Mouse (Mus musculus): ENCODE measurements around the gene Ccdc24. TPM values are rescaled to one million over a fixed set of nuclear protein-coding genes. Genes with fewer than 3 reads are reported as not detected.

Ccdc24 gene
- polyA plus RNA-seq, 1 experiment, result 15.4 TPM

DNA sequence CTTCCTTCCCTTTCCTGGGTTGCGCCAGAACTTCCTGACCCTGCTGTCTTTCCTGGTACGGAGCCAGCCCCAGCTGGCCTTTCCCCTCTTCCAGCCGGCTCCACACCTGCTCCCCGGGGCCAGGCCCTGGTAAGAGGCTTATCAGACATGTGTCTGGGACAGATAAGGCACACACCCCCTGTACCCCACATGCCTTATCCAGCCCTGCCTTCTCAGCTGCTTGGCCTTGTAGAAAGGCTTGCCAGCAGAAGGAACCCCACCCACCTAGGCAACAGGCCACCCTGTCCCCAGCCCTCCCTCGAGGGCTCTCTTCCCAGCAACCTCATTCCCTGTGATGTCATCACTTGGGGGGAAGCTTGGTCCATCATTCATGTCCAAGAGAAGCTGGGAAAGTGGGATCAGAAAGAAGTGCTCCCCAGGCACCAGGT is 42.2 kb downstream of the Ccdc24 start:
- peak; percentile 59 for DNase-seq
- WGBS, result 5% methylated on average over 5 of the region's 5 CpGs
- Histone ChIP-seq H3K4me1 (ENCODE audit: control insufficient read depth, insufficient read depth, low read length) (peaks cover 11% of the 10 kb centered on the region), H3K4me3 (replicated peaks; ENCODE audit: extremely low read depth, low read depth, low read length) (no peak overlapping the region)
- TF ChIP-seq CTCF (IDR thresholded peaks at IDR 0.05; ENCODE audit: insufficient read depth, low read length), result no peak
- TF ChIP-seq POLR2A (IDR thresholded peaks at IDR 0.05; ENCODE audit: borderline replicate concordance, extremely low read depth, low read depth, low read length), result no peak

DNA sequence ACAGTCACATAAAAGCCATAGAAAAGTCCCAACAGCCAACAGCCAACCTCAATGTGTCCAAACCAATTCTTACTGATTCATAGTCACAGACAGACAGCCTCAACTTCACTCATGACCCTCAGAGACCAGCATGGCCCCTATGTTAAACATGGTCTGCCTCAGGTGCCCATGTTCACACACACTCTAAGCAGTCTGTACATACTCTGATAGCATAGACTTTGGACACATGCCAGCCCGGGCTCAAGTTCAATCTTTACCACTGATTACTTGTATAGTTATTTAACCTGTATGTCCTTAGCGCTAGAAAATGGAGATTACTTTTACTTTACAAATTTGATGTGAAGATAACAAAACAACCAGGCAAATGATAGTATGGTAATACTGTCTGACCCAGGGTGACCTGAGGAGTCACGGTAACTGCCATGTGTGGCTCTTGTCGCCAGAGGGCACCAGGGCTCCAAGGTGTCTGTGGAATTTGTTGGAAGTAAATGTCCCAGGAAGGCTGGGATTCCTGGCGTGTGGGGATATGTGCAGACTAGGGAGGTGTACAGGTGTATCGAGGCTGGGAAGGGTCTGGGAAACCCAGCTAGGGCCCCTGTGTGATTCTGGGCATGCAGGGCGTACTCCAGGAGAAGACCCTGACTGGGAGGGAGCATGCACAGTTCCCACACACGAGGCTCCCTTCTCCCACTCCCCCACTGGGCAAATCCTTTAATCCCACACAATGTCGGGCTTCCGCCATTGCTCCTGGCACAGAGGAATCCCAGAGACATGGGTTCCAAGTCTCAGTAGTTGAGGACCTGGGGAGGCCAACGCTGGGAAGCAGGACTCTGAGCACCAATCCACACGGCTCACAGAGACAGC is 42.9 kb downstream of the Ccdc24 start:
- peak; percentile 75 for DNase-seq

DNA sequence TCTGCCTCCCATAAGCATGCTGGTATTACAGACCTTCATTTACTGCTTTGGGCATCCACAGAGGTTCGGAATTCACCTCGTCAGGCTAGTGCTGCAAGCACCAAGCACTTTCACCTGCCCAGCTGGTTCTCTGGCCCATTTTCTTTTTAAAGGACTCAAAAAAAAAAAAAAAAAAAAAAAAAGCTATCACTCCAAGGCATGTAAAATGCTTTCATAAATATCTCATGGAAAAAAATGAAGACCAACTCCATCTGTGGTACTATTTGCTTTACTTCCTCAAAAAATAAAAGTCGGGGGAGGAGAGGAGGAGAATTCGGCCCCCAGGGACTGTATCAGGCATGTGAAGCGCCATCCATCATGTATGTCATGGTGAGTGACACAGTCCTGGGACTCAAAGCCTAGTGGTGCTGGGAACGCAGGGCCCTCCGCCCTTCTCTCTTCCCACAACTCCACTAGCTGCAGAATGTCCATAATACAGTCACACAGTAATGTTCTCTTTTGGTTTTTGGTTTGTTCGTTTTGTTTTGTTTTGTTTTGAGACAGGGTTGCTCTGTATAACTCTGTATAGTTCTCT is 43.7 kb downstream of the Ccdc24 start:
- 56% methylated on average over 8 of the region's 8 CpGs for WGBS

More for the DNA sequence above, 42.9 kb downstream of the Ccdc24 start:
- 8% methylated on average over 12 of the region's 12 CpGs for WGBS
- no peak overlapping the region for H3K4me3 ChIP-seq (replicated peaks; ENCODE audit: extremely low read depth, low read depth, low read length)
- peaks cover 11% of the 10 kb centered on the region for H3K4me1 ChIP-seq (ENCODE audit: control insufficient read depth, insufficient read depth, low read length)
- TF ChIP-seq POLR2A (IDR thresholded peaks at IDR 0.05; ENCODE audit: borderline replicate concordance, extremely low read depth, low read depth, low read length) (no peak), CTCF (IDR thresholded peaks at IDR 0.05; ENCODE audit: insufficient read depth, low read length) (peak; percentile 98)

DNA sequence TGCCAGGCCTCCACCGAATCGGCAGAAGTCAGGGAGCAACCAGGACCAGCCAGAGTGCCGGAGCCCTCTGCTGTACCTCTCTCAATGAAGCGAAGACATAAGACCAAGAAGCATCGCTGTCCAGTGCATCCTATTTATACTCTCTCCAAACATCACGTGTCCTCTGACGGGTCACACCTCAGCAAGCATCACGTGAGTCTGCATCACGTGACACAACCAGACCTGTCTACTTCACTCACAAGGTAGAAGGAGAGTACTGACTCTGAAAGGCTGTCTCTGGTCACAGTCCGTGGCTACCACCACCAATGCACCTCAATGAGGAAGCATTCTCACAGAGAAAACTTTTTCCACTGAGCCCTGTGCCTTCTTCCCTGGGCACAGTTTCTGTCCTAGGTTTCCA is 54.3 kb downstream of the Ccdc24 start:
- 92% methylated on average over 10 of the region's 10 CpGs for WGBS
- TF ChIP-seq POLR2A (IDR thresholded peaks at IDR 0.05; ENCODE audit: borderline replicate concordance, extremely low read depth, low read depth, low read length), result no peak
- TF ChIP-seq CTCF (IDR thresholded peaks at IDR 0.05; ENCODE audit: insufficient read depth, low read length), result no peak

More for the DNA sequence above, 43.7 kb downstream of the Ccdc24 start:
- Histone ChIP-seq H3K4me3 (replicated peaks; ENCODE audit: extremely low read depth, low read depth, low read length) (no peak overlapping the region), H3K4me1 (ENCODE audit: control insufficient read depth, insufficient read depth, low read length) (peaks cover 11% of the 10 kb centered on the region)
- TF ChIP-seq CTCF (IDR thresholded peaks at IDR 0.05; ENCODE audit: insufficient read depth, low read length), result no peak
- no peak for TF ChIP-seq POLR2A (IDR thresholded peaks at IDR 0.05; ENCODE audit: borderline replicate concordance, extremely low read depth, low read depth, low read length)
- DNase-seq, result no peak

GRCm38 (mm10) chr4:117816776-117817175 is 55.6 kb downstream of the Ccdc24 start:
- WGBS, result 75% methylated on average over 5 of the region's 5 CpGs
- H3K4me3 ChIP-seq (replicated peaks; ENCODE audit: extremely low read depth, low read depth, low read length), result no peak overlapping the region
- no peaks in the 10 kb centered on the region for H3K4me1 ChIP-seq (ENCODE audit: control insufficient read depth, insufficient read depth, low read length)
- TF ChIP-seq POLR2A (IDR thresholded peaks at IDR 0.05; ENCODE audit: borderline replicate concordance, extremely low read depth, low read depth, low read length), result no peak
- no peak for TF ChIP-seq CTCF (IDR thresholded peaks at IDR 0.05; ENCODE audit: insufficient read depth, low read length)
- no peak for DNase-seq

More for the DNA sequence above, 54.3 kb downstream of the Ccdc24 start:
- Histone ChIP-seq H3K4me1 (ENCODE audit: control insufficient read depth, insufficient read depth, low read length) (no peaks in the 10 kb centered on the region), H3K4me3 (replicated peaks; ENCODE audit: extremely low read depth, low read depth, low read length) (no peak overlapping the region)
- no peak for DNase-seq

Other genes starting within 250 kb of the Ccdc24 start
- gene Dmap1, start 190.3 kb downstream of the Ccdc24 start, polyA plus RNA-seq (2012; rRNA removed), result 18.8 and 23.5 TPM in 2 replicates
- not detected in 2 replicates for gene Gm12845, start 148.1 kb downstream of the Ccdc24 start, polyA plus RNA-seq (2012; rRNA removed)
- gene Klf17, start 106.9 kb downstream of the Ccdc24 start, polyA plus RNA-seq (2012; rRNA removed), result not detected in 2 replicates
- gene Slc6a9, start 38.1 kb downstream of the Ccdc24 start, polyA plus RNA-seq (2012; rRNA removed), result 77.6 and 84.6 TPM in 2 replicates
- gene B4galt2, start 10.9 kb upstream of the Ccdc24 start, polyA plus RNA-seq (2012; rRNA removed), result 22.3 and 23.4 TPM in 2 replicates
- 452 and 484 TPM in 2 replicates for gene Atp6v0b, start 14.8 kb upstream of the Ccdc24 start, polyA plus RNA-seq (2012; rRNA removed)
- 10.7 and 11.5 TPM in 2 replicates for gene Dph2, start 19.5 kb upstream of the Ccdc24 start, polyA plus RNA-seq (2012; rRNA removed)
- 82.2 and 93.8 TPM in 2 replicates for gene Ipo13, start 42.4 kb upstream of the Ccdc24 start, polyA plus RNA-seq (2012; rRNA removed)
- 2.7 and 3.8 TPM in 2 replicates for gene Artn, start 57.2 kb upstream of the Ccdc24 start, polyA plus RNA-seq (2012; rRNA removed)